Mouse (Mus musculus): ENCODE results near the gene Ak1.

Gene Ak1

DNA sequence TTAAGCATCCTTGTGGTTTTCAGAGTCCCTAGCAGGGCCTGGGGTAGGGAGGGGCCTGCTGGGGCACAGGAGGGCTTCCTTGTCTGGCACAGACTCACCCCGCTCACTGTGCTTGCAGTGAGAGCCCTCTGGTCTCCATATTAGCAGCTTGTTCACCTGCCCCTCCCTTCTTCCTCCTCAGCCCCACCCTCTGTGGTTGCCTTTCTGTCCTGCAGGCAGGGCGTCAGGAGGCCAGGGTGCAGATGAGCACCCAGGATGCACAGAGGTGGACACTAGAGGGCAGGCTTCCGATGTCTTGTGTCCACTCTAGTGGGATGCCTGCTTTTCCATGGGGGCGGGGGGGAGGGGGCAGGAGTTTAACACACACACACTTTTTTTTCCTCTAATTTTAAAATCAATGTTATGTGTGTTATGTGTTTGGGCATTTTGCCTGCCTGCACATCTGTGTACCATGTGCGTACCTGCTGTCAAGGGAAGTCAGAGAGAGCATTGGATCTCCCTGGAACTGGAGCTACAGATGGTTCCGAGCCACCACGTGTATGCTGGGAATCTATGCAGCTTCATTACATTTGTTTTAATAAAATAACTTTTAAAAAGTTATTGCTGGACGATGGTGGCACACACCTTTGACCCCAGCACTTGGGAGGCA lies 20.0 kb upstream of the Ak1 start:
- DNase-seq = peak; percentile 74

DNA sequence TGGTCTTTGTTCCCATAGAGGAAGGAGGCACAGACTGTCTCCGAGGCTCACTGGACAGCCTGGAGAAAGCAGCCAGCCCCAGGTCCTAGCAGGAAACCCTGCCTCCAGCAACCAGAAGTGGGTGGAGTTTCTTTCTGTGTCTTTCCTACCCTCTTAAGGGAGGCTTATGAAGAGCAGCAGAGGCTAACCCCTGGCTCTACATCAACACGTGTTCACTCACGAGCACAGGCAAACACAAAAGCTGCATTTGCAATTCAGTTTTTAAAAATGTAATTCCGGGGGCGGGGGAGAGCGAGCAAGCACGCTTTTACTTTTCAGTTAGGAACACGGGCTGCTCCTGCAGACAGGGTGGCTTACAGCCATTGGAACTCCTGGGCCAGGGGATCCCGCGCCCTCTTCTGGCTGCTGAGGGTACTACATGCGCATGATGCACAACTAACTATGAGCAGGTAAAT lies 18.9 kb upstream of the Ak1 start:
- DNase-seq = peak; percentile 96

DNA sequence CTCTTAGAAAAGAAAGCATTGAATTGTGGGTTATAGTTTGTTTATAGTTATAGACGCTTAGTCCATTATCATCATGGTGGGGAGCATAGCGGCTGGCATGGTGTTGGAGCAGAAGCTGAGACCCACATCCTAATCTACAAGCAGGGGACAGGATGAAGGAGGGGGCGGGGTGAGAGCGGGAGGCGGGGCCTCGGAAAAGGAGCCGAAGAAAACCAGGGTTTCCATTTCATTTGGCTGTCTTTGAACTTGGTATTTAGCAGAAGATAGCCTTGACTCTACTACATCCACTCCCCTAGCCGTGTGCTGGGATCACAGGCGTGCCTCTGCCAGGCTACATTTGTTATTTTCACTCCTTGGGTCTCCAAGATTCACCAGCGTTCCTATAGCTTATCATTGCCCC lies 16.9 kb upstream of the Ak1 start:
- DNase-seq = no peak

DNA sequence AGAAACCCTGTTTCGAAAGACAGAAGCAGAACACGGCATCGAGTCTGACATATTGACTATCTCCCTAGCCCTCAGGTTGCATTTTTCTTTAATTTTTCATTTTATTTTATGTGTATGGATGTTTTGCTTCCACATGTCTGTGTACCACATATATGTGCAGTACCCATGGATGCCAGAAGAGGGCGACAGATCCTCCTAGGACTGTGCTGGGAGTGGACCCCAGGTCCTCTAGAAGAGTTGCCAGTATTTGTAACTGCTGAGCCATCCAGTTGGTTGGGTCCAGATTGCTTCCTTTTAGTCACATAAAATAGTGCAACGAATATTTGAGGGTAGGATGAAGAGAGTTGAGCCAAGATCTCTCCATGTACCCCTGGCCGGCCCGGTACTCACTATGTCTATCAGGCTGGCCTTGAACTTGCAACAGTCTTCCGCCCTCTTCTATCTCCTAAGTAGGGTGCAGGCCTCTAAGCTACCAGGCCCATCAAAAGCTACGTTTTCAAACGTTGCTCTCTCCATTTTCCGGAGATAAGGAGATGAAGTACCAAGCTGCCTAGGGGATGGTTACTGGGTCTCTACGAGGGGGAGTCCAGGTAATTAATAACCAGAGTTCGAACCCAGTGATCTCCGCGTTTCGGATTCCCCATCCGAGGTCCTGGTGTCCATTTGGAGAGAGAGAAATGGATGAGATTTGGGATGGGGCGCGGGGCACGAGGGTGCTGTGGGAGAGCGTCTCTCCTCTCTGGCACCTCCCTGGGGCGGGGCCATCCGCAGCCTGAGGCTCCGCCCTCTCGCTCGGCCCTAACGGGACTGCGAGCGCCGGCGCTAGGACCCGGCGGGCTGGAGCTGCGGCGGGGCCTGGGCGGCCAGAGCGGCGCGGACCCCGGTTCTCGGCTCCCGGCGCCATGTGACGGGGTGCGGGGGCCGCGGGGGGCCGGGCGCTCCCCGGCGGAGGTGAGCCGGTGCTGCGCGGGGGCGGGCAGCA lies 15.1 kb upstream of the Ak1 start:
- DNase-seq = peak; percentile 91

DNA sequence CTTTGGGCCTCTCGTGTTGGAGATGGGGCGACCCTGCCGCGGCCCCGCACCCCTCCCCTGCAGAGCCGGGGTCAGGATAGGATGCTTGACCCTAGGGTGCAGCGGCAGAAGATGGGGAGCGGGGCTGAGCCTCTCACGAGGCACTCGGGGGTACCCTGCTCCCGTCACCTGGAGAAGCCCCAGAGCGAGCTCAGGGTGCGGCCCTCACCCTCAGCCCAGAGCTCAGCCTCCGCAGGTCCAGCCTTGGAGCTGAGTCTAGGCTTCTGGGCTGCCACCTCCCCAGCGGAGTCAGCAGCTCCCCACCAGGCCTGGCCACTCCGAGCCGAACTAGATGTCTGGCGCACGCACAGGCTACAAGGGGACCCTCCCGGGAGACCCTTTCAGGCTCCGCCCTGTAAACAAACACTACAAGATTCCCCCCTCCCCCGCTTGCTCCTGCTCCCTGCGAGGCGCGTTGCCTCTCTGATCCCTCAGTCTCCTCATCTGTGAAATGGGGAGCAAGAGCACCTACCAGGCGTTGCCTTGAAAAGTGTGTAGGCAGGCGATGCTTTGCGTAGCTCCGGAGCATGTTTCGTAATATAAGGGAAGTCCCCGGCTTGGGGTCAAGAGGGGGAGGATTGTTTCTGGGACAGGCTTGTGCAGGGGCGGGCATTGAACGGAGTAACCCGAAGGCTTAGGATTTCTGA lies 14.2 kb upstream of the Ak1 start:
- peak; percentile 81 for DNase-seq

DNA sequence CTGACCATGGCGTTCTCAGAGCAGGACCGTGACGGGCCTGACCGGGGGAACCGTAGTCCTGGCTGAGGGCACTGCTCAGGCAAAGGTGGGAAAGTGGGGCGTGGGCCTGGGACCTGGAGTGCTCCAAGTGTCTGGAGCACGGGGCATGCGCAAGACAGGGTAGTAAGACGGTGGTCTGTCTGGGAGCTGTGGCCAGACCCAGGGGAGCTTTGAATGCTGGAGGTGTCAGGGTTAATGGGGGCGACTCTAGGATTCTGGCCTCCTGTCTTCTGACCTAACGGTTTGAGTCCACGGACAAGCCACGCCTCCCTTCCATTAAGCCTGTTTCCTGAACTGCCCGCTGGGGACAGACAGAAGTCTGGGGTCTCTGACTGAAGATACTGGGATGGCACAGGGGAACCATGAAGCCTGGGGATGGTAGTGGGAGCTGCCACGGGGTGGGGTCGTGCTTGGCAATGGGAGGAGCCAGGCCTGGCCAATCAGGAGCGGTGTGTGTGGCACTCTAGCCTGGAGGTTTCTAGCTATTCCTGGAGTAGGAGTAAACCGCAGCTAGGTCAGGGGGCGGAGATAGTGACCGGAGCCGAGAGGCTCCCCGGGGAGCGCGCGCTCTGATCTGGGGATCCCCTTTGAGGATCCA lies 13.3 kb upstream of the Ak1 start:
- DNase-seq = peak; percentile 83

DNA sequence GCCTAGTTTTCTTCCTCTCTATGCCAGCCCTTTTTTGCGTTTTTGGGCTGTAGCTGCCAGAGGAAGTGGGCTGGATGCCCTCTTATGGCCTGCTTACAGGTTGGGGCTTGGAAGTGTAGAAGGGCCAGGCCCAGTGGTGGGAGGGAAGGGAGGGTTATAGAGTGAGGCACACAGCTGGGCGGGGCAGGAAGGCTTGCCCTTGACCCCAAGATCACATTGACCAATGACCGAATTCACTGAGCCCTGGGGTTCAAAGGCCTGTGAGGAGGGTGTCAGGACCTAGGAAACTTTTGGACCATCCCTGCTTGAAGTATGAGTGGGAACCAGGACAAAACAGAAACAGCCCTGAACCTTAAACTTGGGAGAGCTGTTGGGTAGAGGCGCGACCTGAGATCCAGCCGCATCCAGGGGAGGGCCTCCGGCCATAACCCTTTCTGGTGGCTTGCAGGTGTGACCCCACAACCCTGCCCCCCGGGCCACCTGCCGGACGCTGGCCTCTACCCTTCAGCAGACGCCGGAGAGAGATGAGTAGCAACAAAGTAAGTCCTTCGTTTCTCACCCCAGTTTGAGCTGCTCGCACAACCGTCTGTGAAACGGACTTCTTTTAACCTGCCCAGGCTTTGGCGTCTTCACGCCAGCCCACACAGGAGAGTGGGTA lies 12.7 kb upstream of the Ak1 start:
- no peak for DNase-seq

DNA sequence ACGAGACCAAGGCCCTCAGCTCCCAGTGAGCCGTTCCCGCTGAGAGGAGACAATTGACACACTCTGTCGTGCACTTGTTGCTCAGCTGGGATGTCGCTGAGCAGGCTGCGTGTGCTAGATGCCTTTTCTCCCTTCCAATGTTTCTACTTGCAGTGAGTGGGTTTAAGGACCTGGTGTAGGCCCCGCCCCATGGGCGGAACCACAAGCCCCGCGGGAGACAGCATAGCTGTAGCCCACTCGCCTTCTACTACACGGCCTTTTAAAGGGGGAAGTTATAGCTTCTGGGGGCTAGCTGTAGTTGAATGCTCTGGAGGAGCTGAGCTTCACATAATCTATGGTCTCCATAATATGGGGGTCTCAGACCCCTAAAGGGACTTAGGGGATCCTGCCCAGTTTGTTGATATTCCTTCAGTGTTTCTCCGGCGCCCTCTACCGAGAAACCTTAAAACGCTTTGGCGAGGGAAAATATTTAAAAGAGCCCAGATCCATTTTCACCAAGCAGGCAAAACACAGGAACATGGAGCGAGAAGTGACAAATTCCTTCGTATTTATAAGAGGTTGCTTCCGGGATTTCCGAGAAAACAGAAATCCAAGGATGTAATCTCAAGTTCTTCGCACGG lies 10.8 kb upstream of the Ak1 start:
- peak; percentile 76 for DNase-seq

DNA sequence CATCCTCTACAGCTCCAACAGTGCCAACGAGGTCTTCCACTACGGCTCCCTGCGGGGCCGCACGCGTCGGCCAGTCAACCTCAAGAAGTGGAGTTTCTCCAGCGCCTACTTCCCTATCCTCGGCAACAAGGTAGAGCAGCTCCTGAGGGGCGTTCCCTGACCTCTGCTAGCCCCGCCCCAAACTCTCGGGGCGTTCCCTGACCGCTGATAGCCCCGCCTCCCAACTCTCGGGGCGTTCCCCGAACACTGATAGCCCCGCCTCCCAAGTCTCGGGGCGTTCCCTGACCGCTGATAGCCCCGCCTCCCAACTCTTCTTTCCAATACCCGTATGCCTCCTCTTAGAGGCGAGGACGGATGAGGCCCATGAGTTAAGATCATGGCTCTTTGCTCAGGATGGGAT lies 9.3 kb upstream of the Ak1 start:
- no peak for DNase-seq

DNA sequence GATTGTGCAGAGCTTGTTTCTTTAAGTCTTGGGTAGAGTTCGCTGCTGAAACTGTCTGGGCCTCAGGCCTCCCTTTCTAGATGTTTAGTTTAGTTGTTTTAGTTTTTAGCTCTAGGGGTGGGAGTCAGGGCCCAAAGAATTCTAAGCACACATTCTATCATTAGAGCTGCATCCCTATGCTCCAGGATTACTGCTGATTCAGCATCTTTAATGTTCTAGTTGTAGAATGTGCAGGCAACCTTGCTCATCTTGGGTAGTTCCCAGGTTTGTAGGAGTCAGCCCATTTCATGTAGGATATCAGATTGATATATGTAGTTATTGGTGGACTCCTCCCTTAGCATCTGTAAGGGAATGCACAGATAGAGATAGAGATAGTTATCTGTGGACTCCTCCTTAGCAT lies 4.4 kb upstream of the Ak1 start:
- no peak for DNase-seq

DNA sequence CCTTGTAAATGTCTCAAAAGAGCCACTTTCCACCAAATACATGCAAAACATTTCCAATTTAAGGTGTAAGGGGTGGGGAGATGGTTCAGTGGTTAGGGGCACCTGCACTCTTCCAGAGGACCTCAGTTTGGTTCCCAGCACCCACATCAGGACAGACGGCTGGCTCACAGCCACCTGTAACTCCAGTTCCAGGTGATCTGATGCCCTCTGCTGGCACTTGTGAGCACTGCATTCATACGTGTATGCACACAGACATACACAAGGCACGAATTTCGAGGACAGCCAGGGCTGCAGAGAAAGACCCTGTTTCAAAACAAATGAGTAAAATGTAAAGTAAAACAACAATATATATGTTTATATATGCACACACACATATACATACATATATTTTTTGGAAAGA lies 4.0 kb upstream of the Ak1 start:
- no peak for DNase-seq

DNA sequence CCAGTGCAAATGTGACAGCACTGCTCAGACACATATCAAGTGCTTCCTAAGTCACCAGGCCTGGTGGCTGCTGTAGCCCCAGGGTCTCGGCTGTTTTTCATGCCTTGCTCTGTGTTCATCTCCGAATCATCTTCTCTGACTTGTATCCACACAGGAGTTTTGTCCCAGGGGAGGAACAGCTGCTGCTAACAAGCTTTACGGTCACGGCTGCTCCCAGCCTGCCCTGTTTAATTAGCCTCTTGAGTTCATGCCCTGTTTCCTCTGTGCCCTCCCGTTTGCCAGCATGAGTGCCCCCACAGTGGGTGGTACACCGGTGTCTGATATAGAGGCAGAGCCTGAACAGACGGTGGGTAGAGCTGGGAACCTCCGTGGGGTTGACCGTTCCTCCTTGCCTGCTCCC lies 3.5 kb upstream of the Ak1 start:
- no peak for DNase-seq

DNA sequence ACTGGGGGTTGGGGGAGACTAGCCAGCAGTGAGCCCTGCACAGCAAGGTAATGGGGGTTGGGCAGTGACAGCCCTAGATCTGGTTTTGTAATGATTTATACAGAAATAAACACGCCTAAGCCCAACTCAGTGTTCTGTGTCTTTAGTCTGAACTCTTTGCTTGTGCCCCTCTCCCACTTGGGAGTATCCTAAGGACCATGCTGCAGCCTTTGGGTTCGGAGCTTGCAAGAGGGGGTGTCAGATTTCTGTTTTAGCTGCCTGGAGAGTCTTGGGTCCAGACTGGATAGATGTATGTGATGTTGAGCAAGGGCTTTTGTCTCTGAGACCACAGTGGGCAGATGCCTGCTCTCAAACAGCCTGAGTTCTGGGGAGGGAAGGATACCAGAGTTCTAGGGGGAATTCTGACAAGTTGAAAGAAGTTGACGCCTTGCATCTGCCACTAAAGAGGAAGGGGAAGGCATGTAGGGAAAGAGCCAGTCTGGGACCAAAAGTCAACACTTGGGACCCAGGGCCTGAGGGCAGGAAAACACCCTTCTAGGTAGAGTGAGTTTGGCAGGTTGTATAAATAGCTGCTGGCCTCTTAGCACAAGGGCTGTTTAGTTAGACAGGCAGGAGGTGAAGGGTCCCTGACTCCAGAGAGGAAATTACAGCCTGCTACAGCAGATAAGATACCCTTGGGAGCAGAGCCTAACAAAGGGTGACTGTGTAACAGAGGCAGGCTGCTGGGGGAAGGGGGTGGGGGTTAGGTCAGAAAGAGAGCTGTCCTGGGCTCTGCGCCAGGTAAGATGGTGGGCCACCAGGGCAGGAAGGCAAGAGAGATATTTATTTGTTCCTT lies 659 bp upstream of the Ak1 start:
- DNase-seq = peak; percentile 63

DNA sequence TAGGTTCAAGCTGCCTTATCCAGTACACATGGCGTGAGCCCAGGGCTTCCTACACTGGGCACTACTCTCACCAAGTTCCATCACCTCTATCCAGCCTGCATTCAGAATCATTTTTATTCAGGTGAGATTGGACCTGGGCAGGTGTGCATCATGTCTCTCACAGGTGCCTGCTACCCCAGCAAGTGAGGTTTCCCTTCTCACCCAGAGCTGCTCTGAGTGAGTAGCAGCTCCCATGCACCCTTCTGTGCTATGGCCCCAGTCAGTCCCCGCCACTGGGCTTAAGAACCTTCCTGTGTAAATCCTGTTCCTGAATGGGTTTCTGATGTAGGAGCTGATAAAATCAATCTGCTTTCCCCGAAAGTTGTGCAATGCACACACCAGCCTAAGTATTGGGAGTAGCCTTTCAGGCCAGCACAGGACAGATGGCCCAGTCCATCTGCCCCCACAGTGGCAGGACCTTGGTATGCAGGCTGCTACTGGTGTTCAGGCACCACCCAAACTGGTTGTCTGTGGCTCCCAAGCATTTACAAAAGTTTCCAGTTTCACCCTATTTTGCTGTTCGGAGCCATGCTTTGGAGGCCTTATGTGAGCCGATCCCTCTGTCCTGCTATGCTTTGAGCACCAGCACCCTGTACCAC lies 2.7 kb downstream of the Ak1 start:
- no peak for DNase-seq

DNA sequence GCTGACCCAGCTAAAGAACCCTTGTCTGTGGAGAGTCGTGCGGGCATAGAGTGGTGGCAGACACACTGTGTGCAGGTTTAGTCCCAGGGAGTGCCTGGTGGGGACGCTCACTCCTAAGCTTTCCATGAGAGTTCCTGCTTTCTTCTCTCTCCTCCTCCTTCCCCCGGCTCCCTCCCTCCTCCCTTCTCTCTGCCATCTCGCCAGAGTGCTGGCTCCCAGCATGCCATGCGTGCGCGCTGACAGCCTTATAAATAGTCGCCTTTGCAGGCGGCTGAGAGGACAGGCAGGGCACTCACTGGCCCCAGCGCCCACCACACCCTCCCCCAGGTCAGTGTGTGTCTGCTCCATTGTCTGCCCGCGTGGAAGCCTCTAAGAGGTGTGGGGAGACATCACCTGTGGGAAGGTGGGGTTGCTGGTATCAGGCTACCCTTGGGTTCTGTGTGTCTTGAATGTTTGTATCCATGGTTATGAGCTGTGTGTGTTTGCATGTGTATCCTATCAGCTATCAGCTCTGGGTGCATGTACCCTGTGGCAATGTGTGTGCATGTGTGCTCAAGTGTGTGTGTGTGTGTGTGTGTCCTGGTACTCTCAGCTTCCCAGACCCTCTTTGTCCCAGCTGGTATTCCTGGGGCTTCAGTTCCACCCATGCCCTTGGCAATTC lies 3.8 kb downstream of the Ak1 start:
- DNase-seq = peak; percentile 80

DNA sequence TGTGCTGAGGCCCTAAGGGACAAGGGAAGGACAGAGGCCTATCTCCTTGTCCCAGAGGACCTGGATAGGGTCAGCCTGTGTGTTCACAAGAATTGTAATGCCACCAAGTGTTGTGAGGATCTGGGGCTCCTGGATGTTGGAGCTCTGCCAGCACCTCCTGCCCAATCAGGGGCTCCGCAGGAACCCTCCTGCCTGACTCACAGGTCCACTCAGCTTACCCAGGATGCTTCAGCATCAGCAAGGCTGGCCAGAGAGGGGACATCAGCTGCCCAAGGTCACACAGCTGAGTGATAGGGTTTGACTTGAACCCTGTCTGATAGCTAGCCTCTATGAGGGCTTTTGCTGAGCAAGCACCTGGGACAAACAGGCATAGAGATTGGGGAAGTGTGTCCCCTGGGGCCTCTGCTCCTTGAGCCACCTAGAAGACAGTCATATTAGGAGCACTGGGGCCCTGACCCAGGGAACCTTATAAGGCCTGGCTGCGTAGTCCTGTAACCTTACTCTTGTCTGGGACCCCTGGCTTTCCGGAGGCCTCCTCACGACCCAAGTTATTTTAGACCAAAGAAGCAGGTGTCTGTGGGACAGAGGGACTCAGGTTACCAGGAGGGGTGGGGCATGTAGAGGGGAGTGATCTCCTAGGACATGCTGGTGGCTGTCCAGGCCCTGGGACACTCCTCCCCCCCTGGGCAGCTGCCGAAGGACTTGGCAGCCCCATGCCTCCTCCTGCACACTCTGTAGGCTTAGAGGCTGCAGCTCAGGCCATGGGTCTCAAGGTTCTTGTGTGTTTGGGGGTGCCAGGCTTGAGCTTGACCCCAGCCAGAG lies 4.5 kb downstream of the Ak1 start:
- DNase-seq = no peak

DNA sequence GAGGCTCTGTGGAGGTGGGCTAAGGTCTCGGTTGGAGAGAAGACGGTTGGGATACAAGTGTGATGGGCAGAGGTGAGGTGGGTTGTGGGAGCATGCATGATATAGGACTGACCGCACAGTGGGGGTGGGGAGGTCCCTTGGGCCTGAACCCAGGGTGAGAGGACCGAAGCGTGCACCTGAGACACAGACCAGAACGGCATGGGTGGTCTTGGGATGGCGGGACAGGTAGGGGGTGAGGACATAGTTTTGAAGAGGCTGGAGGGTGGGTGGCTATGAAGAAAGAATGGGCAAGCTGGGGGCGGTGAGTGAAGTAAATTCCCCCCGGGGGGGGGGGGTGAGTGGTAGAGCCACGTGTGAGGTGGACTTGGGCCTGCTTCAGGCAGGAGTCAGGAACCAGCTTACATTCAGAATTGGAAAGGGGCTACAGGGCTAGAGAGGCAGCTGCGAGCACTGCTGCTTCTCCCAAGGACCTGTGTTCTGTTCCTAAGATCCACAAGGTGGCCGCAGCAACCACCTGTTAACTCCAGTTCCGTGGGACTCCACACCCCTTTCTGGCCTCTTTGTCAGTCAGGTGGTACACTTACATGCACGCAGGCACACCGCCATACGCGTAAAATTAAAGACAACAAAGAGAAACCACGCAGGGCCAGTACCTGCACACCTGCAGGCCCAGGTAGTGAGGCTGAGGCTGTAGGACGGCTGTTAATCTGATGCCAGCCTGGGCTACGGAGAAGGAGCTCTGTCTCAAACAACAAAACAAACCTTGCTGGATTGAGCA lies 5.9 kb downstream of the Ak1 start:
- no peak for DNase-seq

DNA sequence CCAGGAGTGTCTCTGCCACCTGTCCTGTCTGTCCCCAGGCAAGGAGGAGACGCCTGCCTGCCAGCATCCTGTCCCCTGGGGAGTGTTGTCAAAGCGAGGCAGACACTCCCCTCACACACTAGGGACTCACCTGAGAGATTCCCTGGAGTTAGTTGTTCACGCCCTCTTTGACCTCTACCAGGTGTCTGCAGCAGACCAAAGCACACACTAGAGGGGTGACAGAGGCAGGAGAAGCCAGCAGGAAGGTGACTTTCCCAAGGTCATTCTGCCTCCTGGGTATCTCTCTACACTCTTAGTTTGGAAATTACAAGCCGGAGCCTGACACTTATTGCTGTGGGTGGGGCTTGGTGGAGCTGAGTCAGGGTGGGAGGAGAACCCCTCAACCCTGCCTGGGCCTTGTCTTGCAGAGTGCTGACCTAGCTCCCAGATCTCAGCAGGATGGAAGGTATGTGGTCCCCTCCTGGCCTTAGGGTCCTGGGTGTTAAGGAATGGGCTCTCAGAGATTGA lies 6.5 kb downstream of the Ak1 start:
- peak; percentile 41 for DNase-seq

All from lung, postnatal 36 days (tissue).